Comparison of ENCODE assay signal across 8 mouse cellular contexts in genomic region chr15:86184071-86184470, GRCm38 (mm10). TPM values are rescaled to one million over a fixed set of nuclear protein-coding genes. Genes with fewer than 3 reads are reported as not detected.
A peak's percentile ranks its signal among the peaks of the same experiment; 100 is the strongest.
DNase-seq lines count a peak whose midpoint lies in the region; ATAC-seq and TF ChIP-seq lines count a peak whose summit lies in the region.

No protein-coding gene starts in this region.

- no peak for DNase-seq in heart, postnatal 25 days (ENCODE audit: low spot score)
- no peak for DNase-seq in hindbrain, embryonic 10.5 days (ENCODE audit: low spot score)
- DNase-seq in layer of hippocampus, adult 9-10 months (ENCODE audit: low spot score): no peak
- DNase-seq in ovary, postnatal 14 days (ENCODE audit: low spot score): no peak

- peaks cover 31 to 39% of the 10 kb centered on the region in 2 experiments for H3K4me1 ChIP-seq in heart, embryonic 14.5 days (ENCODE audit: control insufficient read depth in 2 of 2, insufficient read depth in 2 of 2, low read length in 2 of 2)
- peaks cover 50% of the 10 kb centered on the region for H3K4me1 ChIP-seq in bone marrow macrophage, adult 2 months (ENCODE audit: control insufficient read depth, insufficient read depth, low read length)
- H3K4me1 ChIP-seq in hindbrain, embryonic 10.5 days (replicated peaks): peaks cover 55% of the 10 kb centered on the region

- no peaks in the 10 kb centered on the region for H3K27me3 ChIP-seq in heart, embryonic 14.5 days (ENCODE audit: control insufficient read depth, insufficient read depth, low read length)
- H3K27me3 ChIP-seq in hindbrain, embryonic 10.5 days (ENCODE audit: insufficient read depth, poor library complexity, severe bottlenecking): peaks cover 20% of the 10 kb centered on the region

- peak overlapping the region; percentile 98 for H3K9ac ChIP-seq in heart, embryonic 14.5 days (ENCODE audit: low read length)

- peak overlapping the region; percentile 79 for H3K4me2 ChIP-seq in heart, embryonic 14.5 days (ENCODE audit: low read length)

- WGBS in heart, embryonic 14.5 days: 54% methylated on average over 5 of the region's 5 CpGs
- 75% methylated on average over 5 of the region's 5 CpGs for WGBS in hindbrain, embryonic 10.5 days
- WGBS in macrophage (ENCODE audit: missing documents): 58% methylated on average over 5 of the region's 5 CpGs

- TF ChIP-seq POLR2A in bone marrow macrophage, adult 2 months (IDR thresholded peaks at IDR 0.05; ENCODE audit: borderline replicate concordance, low read depth, low read length): no peak

- peaks cover 96% of the 10 kb centered on the region for H3K79me2 ChIP-seq in macrophage (ENCODE audit: inconsistent target)

- intact Hi-C loops in heart, postnatal 25 days (cut with DNase I): loop anchor here (5.0 kb wide), 1 partner anchor 42 kb away; no protein-coding TSS in a partner anchor

- H3K9me3 ChIP-seq in heart, embryonic 14.5 days (ENCODE audit: control insufficient read depth, low read length): no peaks in the 10 kb centered on the region
- no peaks in the 10 kb centered on the region for H3K9me3 ChIP-seq in hindbrain, embryonic 10.5 days

- no peaks in the 10 kb centered on the region for H3K36me3 ChIP-seq in heart, embryonic 14.5 days (ENCODE audit: control insufficient read depth, insufficient read depth, low read length)
- no peaks in the 10 kb centered on the region for H3K36me3 ChIP-seq in hindbrain, embryonic 10.5 days
- H3K36me3 ChIP-seq in macrophage (ENCODE audit: inconsistent target): no peaks in the 10 kb centered on the region

- no peak overlapping the region for H3K27ac ChIP-seq in heart, embryonic 14.5 days (replicated peaks in 1 of 2; ENCODE audit: control insufficient read depth in 1 of 2, insufficient read depth in 1 of 2, low read depth in 2 of 2, low read length in 2 of 2)
- peak overlapping the region; percentile 89 for H3K27ac ChIP-seq in bone marrow macrophage, adult 2 months (ENCODE audit: insufficient read depth, low read depth, low read length)
- H3K27ac ChIP-seq in hindbrain, embryonic 10.5 days: no peak overlapping the region
- peak overlapping the region; percentile 97 for H3K27ac ChIP-seq in macrophage

- no peak for TF ChIP-seq CTCF in bone marrow macrophage, adult 2 months (IDR thresholded peaks at IDR 0.05; ENCODE audit: low read depth, low read length)

- peak overlapping the region; percentile 82 to 95; a peak in 3 of 4 replicates for H3K4me3 ChIP-seq in heart, embryonic 14.5 days (ENCODE audit: control insufficient read depth in 1 of 2, insufficient read depth in 1 of 2, low read depth in 1 of 2, low read length in 2 of 2)
- H3K4me3 ChIP-seq in bone marrow macrophage, adult 2 months (ENCODE audit: insufficient read depth, low read length): peak overlapping the region; percentile 74
- peak overlapping the region; percentile 87 for H3K4me3 ChIP-seq in hindbrain, embryonic 10.5 days
- H3K4me3 ChIP-seq in macrophage (ENCODE audit: inconsistent target): peak overlapping the region; percentile 94

- ATAC-seq in heart, embryonic 14.5 days (ENCODE audit: insufficient number of reproducible peaks, insufficient read depth, low FRiP score, low read depth): no peak
- ATAC-seq in inflammation-experienced regulatory T-cells, adult 6 months: no peak

RNA-seq across cellular contexts. Expression of gene Cerk, which starts 1.9 kb away (rescaled TPM):
- 15.4 and 16.1 TPM in 2 replicates for polyA plus RNA-seq in heart, embryonic 14.5 days (2014; fragmentation: Nextera tagmentation; extraction: Ambion mirVana)
- total RNA-seq in heart, postnatal 25 days (2021): 10 to 100 TPM; 29.7 to 29.9 TPM
- 103 and 111 TPM in 2 replicates for polyA plus RNA-seq in bone marrow macrophage, adult 2 months (2012; ENCODE audit: insufficient read depth, insufficient read length, missing spikeins)
- 12.8 and 15.9 TPM in 2 replicates for polyA plus RNA-seq in hindbrain, embryonic 10.5 days (2016; fragmentation: Nextera tagmentation; extraction: Ambion mirVana)
- total RNA-seq in macrophage (2018; cell fraction: chromatin; rRNA removed): 100 to 1,000 TPM in 22 of 26 experiments, 10 to 100 TPM in 4; 29.9 to 512 (median 265) TPM
- total RNA-seq in macrophage (2018; cell fraction: cytosol; rRNA removed): 100 to 1,000 TPM in 23 of 26 experiments, 10 to 100 TPM in 3; 62.0 to 216 (median 136) TPM
- total RNA-seq in macrophage (2018; cell fraction: nucleus; rRNA removed): 100 to 1,000 TPM in 22 of 26 experiments, 10 to 100 TPM in 4; 50.0 to 412 (median 210) TPM
- polyA plus RNA-seq in macrophage (2018): 118 to 148 TPM (median 141 TPM) in 3 replicates
- 1 to 10 TPM; 2.3 to 6.6 (median 5.9) TPM for polyA plus RNA-seq in inflammation-experienced regulatory T-cells, adult 6 months (2017; shearing (Covaris generic))

RNA-seq across cellular contexts. Expression of gene Tbc1d22a, which starts 30.2 kb away (rescaled TPM):
- 8.6 and 9.1 TPM in 2 replicates for polyA plus RNA-seq in heart, embryonic 14.5 days (2014; fragmentation: Nextera tagmentation; extraction: Ambion mirVana)
- total RNA-seq in heart, postnatal 25 days (2021): 10 to 100 TPM; 21.2 to 21.7 TPM
- polyA plus RNA-seq in bone marrow macrophage, adult 2 months (2012; ENCODE audit: insufficient read depth, insufficient read length, missing spikeins): 37.2 and 39.8 TPM in 2 replicates
- 13.4 and 13.5 TPM in 2 replicates for polyA plus RNA-seq in hindbrain, embryonic 10.5 days (2016; fragmentation: Nextera tagmentation; extraction: Ambion mirVana)
- 100 to 1,000 TPM in 22 of 26 experiments, 10 to 100 TPM in 4; 49.2 to 243 (median 149) TPM for total RNA-seq in macrophage (2018; cell fraction: chromatin; rRNA removed)
- total RNA-seq in macrophage (2018; cell fraction: cytosol; rRNA removed): 10 to 100 TPM; 47.8 to 85.0 (median 62.8) TPM
- total RNA-seq in macrophage (2018; cell fraction: nucleus; rRNA removed): 100 to 1,000 TPM in 11 of 26 experiments, 10 to 100 TPM in 15; 41.2 to 234 (median 79.2) TPM
- polyA plus RNA-seq in macrophage (2018): 49.5 to 60.9 TPM (median 57.9 TPM) in 3 replicates
- polyA plus RNA-seq in inflammation-experienced regulatory T-cells, adult 6 months (2017; shearing (Covaris generic)): 10 to 100 TPM; 10.6 to 12.5 (median 11.6) TPM

Comparison
In these comparisons a context has a peak if more than half of its experiments do, and no peak if none do; other contexts are left out.
1. H3K27ac ChIP-seq: peak in bone marrow macrophage, adult 2 months (single experiment) and macrophage (single experiment); none in heart, embryonic 14.5 days (0 of 2) and hindbrain, embryonic 10.5 days (single experiment).
2. Peak in every context shown above with its lines, with median percentiles within 50 percentile points of each other: H3K4me3 ChIP-seq.